Mouse (Mus musculus): ENCODE data around the gene Iqgap2. TPM values are rescaled to one million over a fixed set of nuclear protein-coding genes. Genes with fewer than 3 reads are reported as not detected.

Gene Iqgap2
- polyA plus RNA-seq, 1 experiment, result 48.2 TPM

- H3K4me3 ChIP-seq (ENCODE audit: insufficient read depth, low read length), result no peak overlapping the region
- TF ChIP-seq POLR2A (IDR thresholded peaks at IDR 0.05; ENCODE audit: borderline replicate concordance, low read depth, low read length) (no peak), CTCF (IDR thresholded peaks at IDR 0.05; ENCODE audit: low read depth, low read length) (no peak)
- no peak overlapping the region for H3K27ac ChIP-seq (ENCODE audit: insufficient read depth, low read depth, low read length)
- peaks cover 23% of the 10 kb centered on the region for H3K4me1 ChIP-seq (ENCODE audit: control insufficient read depth, insufficient read depth, low read length)
Observed at GRCm38 (mm10) chr13:95774966-95775696, 116.6 kb downstream of the Iqgap2 start.

- H3K4me3 ChIP-seq (ENCODE audit: insufficient read depth, low read length), result peak overlapping the region; percentile 19
- TF ChIP-seq POLR2A (IDR thresholded peaks at IDR 0.05; ENCODE audit: borderline replicate concordance, low read depth, low read length) (no peak), CTCF (IDR thresholded peaks at IDR 0.05; ENCODE audit: low read depth, low read length) (no peak)
- H3K4me1 ChIP-seq (ENCODE audit: control insufficient read depth, insufficient read depth, low read length), result peaks cover 12% of the 10 kb centered on the region
- H3K27ac ChIP-seq (ENCODE audit: insufficient read depth, low read depth, low read length), result peak overlapping the region; percentile 9
Observed at GRCm38 (mm10) chr13:95765017-95765416, 126.7 kb downstream of the Iqgap2 start.

GRCm38 (mm10) chr13:95763876-95764517 is 127.7 kb downstream of the Iqgap2 start:
- TF ChIP-seq CTCF (IDR thresholded peaks at IDR 0.05; ENCODE audit: low read depth, low read length) (no peak), POLR2A (IDR thresholded peaks at IDR 0.05; ENCODE audit: borderline replicate concordance, low read depth, low read length) (no peak)
- peaks cover 12% of the 10 kb centered on the region for H3K4me1 ChIP-seq (ENCODE audit: control insufficient read depth, insufficient read depth, low read length)
- H3K4me3 ChIP-seq (ENCODE audit: insufficient read depth, low read length), result no peak overlapping the region
- H3K27ac ChIP-seq (ENCODE audit: insufficient read depth, low read depth, low read length), result no peak overlapping the region

- no peak overlapping the region for H3K27ac ChIP-seq (ENCODE audit: insufficient read depth, low read depth, low read length)
- no peak for TF ChIP-seq POLR2A (IDR thresholded peaks at IDR 0.05; ENCODE audit: borderline replicate concordance, low read depth, low read length)
- TF ChIP-seq CTCF (IDR thresholded peaks at IDR 0.05; ENCODE audit: low read depth, low read length), result no peak
- H3K4me3 ChIP-seq (ENCODE audit: insufficient read depth, low read length), result no peak overlapping the region
- peaks cover 2% of the 10 kb centered on the region; the same call in 1 of the 2 replicates for H3K4me1 ChIP-seq (ENCODE audit: control insufficient read depth, insufficient read depth, low read length)
Observed at GRCm38 (mm10) chr13:95759810-95760209, 131.9 kb downstream of the Iqgap2 start.

DNA sequence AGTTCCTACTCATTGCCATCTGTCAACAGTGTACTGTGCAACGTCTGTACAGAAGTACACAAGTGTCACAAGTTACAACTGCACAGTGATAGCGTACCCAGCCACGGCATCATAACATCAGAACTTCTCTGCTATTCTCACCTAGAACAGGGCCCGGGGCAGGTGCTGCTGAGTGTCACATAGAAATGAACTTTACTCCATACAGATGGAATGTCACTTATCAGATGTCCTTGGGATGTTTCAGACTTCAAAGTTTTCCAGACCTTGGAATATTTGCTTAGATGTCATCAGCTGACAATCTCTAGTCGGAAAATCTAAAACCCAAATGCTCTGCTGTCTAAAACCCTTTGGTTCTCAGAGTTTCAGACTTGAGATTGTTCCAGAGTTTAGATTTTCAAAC is 137.4 kb downstream of the Iqgap2 start:
- Histone ChIP-seq H3K27ac (ENCODE audit: insufficient read depth, low read depth, low read length) (no peak overlapping the region), H3K4me1 (ENCODE audit: control insufficient read depth, insufficient read depth, low read length) (no peaks in the 10 kb centered on the region), H3K4me3 (ENCODE audit: insufficient read depth, low read length) (no peak overlapping the region)
- no peak for TF ChIP-seq POLR2A (IDR thresholded peaks at IDR 0.05; ENCODE audit: borderline replicate concordance, low read depth, low read length)
- no peak for TF ChIP-seq CTCF (IDR thresholded peaks at IDR 0.05; ENCODE audit: low read depth, low read length)

- TF ChIP-seq CTCF (IDR thresholded peaks at IDR 0.05; ENCODE audit: low read depth, low read length) (no peak), POLR2A (IDR thresholded peaks at IDR 0.05; ENCODE audit: borderline replicate concordance, low read depth, low read length) (no peak)
- H3K4me1 ChIP-seq (ENCODE audit: control insufficient read depth, insufficient read depth, low read length), result no peaks in the 10 kb centered on the region
- no peak overlapping the region for H3K27ac ChIP-seq (ENCODE audit: insufficient read depth, low read depth, low read length)
- no peak overlapping the region for H3K4me3 ChIP-seq (ENCODE audit: insufficient read depth, low read length)
Observed at GRCm38 (mm10) chr13:95752386-95752785, 139.3 kb downstream of the Iqgap2 start.

- H3K4me1 ChIP-seq (ENCODE audit: control insufficient read depth, insufficient read depth, low read length), result no peaks in the 10 kb centered on the region
Observed at GRCm38 (mm10) chr13:95747541-95747940, 144.2 kb downstream of the Iqgap2 start.

DNA sequence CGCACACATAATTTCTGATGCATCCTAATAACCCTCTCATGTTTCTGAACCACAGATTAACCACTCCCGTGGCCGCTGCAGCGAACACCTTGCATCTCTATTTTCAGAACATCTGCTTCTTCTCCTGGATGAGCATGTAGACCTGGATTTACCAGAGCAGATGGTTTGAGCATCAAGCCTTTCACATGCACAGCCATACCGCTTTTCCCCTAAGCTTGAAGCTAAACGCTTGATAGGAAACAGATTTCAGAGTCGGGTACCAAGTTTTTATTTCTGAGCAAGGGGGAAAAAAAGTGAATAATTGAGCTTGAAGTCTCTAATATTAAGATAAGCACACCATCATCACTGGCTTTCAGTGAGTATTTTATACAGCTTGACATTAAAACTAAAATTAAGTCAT is 144.6 kb downstream of the Iqgap2 start:
- no peak for TF ChIP-seq CTCF (IDR thresholded peaks at IDR 0.05; ENCODE audit: low read depth, low read length)
- no peak for TF ChIP-seq POLR2A (IDR thresholded peaks at IDR 0.05; ENCODE audit: borderline replicate concordance, low read depth, low read length)
- H3K4me1 ChIP-seq (ENCODE audit: control insufficient read depth, insufficient read depth, low read length), result no peaks in the 10 kb centered on the region
- H3K27ac ChIP-seq (ENCODE audit: insufficient read depth, low read depth, low read length), result no peak overlapping the region
- no peak overlapping the region for H3K4me3 ChIP-seq (ENCODE audit: insufficient read depth, low read length)

More at GRCm38 (mm10) chr13:95747541-95747940, 144.2 kb downstream of the Iqgap2 start:
- no peak overlapping the region for H3K27ac ChIP-seq (ENCODE audit: insufficient read depth, low read depth, low read length)
- H3K4me3 ChIP-seq (ENCODE audit: insufficient read depth, low read length), result no peak overlapping the region
- TF ChIP-seq POLR2A (IDR thresholded peaks at IDR 0.05; ENCODE audit: borderline replicate concordance, low read depth, low read length) (no peak), CTCF (IDR thresholded peaks at IDR 0.05; ENCODE audit: low read depth, low read length) (no peak)

DNA sequence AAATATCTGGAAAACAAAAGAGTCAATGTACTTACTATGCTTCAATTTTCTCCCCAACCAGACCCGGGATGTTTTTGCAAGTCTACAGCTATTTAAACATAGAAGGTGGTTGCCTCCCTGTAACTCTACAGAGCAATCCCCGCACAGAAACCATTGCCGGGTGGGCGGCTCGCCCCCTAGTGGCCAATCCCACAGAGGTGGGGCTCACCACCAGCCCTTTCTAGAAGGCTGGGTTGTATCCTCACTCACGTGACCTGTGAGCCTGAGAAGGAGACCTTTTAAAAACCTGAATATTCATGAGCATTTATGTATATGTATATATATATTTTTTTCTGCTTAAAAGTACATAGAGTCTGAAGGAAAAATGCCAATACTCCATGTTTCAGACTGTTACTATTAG is 145.2 kb downstream of the Iqgap2 start:
- Histone ChIP-seq H3K4me1 (ENCODE audit: control insufficient read depth, insufficient read depth, low read length) (no peaks in the 10 kb centered on the region), H3K4me3 (ENCODE audit: insufficient read depth, low read length) (no peak overlapping the region), H3K27ac (ENCODE audit: insufficient read depth, low read depth, low read length) (no peak overlapping the region)
- TF ChIP-seq POLR2A (IDR thresholded peaks at IDR 0.05; ENCODE audit: borderline replicate concordance, low read depth, low read length), result no peak
- TF ChIP-seq CTCF (IDR thresholded peaks at IDR 0.05; ENCODE audit: low read depth, low read length), result peak; percentile 89

DNA sequence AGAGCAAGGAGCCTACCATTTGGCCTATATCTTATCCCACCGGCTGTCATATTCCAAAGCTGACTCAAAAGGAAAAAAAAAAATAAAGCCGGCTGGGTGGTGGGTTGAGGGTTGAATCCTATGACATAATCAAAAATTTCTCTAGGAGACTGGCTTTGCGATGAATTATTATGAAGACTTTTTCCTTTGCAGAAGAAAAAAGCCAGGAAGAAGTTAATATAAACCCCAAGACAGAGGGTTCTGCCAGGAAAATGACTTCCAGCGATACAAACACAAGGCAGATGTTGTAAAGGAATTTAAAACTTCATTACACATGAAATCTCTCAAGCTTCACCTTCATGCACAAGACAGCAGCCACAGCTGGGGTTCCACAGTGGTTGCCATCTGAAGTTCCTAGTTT is 146.3 kb downstream of the Iqgap2 start:
- Histone ChIP-seq H3K4me3 (ENCODE audit: insufficient read depth, low read length) (no peak overlapping the region), H3K4me1 (ENCODE audit: control insufficient read depth, insufficient read depth, low read length) (no peaks in the 10 kb centered on the region), H3K27ac (ENCODE audit: insufficient read depth, low read depth, low read length) (no peak overlapping the region)
- TF ChIP-seq POLR2A (IDR thresholded peaks at IDR 0.05; ENCODE audit: borderline replicate concordance, low read depth, low read length) (no peak), CTCF (IDR thresholded peaks at IDR 0.05; ENCODE audit: low read depth, low read length) (no peak)
